7 mouse cellular contexts compared by ENCODE assay signal in the genomic region with DNA sequence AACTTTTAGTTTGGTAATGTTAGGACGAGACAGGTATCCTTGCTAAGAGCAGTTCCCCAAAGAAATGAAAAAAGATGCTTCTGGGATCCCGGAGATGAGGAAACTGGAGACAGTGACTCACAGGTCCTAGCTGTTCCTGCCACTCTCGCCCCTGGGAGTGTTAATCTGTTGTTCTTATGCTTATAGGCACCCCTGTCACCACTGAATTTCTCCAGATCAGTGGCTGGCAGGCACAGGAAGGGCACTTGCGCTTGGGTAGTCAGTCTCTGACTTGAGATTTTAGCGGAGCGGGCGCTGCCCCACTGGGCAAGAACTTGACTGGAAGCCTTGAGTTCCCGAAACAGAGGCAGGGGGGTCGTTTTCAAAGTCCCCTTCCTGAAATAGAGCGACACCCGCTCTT. TPM values are rescaled to one million over a fixed set of nuclear protein-coding genes. Genes with fewer than 3 reads are reported as not detected.
A peak's percentile ranks its signal among the peaks of the same experiment; 100 is the strongest.
DNase-seq lines count a peak whose midpoint lies in the region; ATAC-seq lines count a peak whose summit lies in the region.

No protein-coding gene starts in this region.

- DNase-seq in left cerebral cortex, adult 18-20 months (ENCODE audit: low spot score in 2 of 2), result peak; percentile 33 to 36
- no peak for DNase-seq in left cerebral cortex, adult 11 months (ENCODE audit: low spot score)
- DNase-seq in left cerebral cortex, postnatal 36 days (ENCODE audit: low spot score in 2 of 2), result peak; percentile 19 to 35
- DNase-seq in right cerebral cortex, postnatal 25 days, result peak; percentile 38
- no peak for DNase-seq in adrenal gland, postnatal 14 days

- H3K27ac ChIP-seq in embryonic facial prominence, embryonic 12.5 days, result no peak overlapping the region

- peak overlapping the region; percentile 97 for H3K4me2 ChIP-seq in embryonic facial prominence, embryonic 12.5 days (replicated peaks)

- intact Hi-C loops in left cerebral cortex, postnatal 36 days (cut with DNase I), result loop anchor here (5.0 to 10.0 kb wide), 5 partner anchors 54 to 749 kb away; no protein-coding TSS in a partner anchor

- peaks cover 6% of the 10 kb centered on the region; the same call in 1 of the 2 replicates for H3K4me1 ChIP-seq in embryonic facial prominence, embryonic 12.5 days

- no peak overlapping the region for H3K9ac ChIP-seq in embryonic facial prominence, embryonic 12.5 days

- H3K9me3 ChIP-seq in embryonic facial prominence, embryonic 12.5 days, result no peaks in the 10 kb centered on the region

- H3K4me3 ChIP-seq in embryonic facial prominence, embryonic 12.5 days, result peak overlapping the region; percentile 57

- H3K27me3 ChIP-seq in embryonic facial prominence, embryonic 12.5 days, result peaks cover 29% of the 10 kb centered on the region

- ATAC-seq in embryonic facial prominence, embryonic 12.5 days (ENCODE audit: insufficient number of reproducible peaks, insufficient read depth, low FRiP score, low TSS enrichment), result no peak
- ATAC-seq in inflammation-experienced regulatory T-cells, adult 6 months, result no peak

- 14% methylated on average over 11 of the region's 11 CpGs for WGBS in embryonic facial prominence, embryonic 12.5 days

- H3K36me3 ChIP-seq in embryonic facial prominence, embryonic 12.5 days, result no peaks in the 10 kb centered on the region

RNA-seq across cellular contexts. Expression of gene Hcn1, which starts 1.3 kb away (rescaled TPM):
- total RNA-seq in left cerebral cortex, adult 18-20 months (2021), result 10 to 100 TPM; 35.2 to 36.5 TPM
- polyA plus RNA-seq in embryonic facial prominence, embryonic 12.5 days (2016; fragmentation: Nextera tagmentation; extraction: Ambion mirVana), result 0.20 and 0.24 TPM in 2 replicates
- 10 to 100 TPM; 36.7 to 42.1 TPM for total RNA-seq in left cerebral cortex, postnatal 36 days (2021)
- 0.11 TPM in 2 replicates for total RNA-seq in adrenal gland, postnatal 14 days (2021)
- under 1 TPM in 2 of 3 experiments, not detected in 1; 0.08 to 0.16 TPM for polyA plus RNA-seq in inflammation-experienced regulatory T-cells, adult 6 months (2017; shearing (Covaris generic))

Comparison
In these comparisons a context has a peak if more than half of its experiments do, and no peak if none do; other contexts are left out.
1. DNase-seq: peak in left cerebral cortex, adult 18-20 months (2 of 2), left cerebral cortex, postnatal 36 days (2 of 2) and right cerebral cortex, postnatal 25 days (single experiment); none in left cerebral cortex, adult 11 months (single experiment) and adrenal gland, postnatal 14 days (single experiment).
2. RNA of gene Hcn1, which starts 1.3 kb away (total RNA-seq): 36.7 to 42.1 TPM in left cerebral cortex, postnatal 36 days and 35.2 to 36.5 TPM in left cerebral cortex, adult 18-20 months; 0.11 TPM in adrenal gland, postnatal 14 days; every median in the first group is over 10 times any median in the second.